Mouse (Mus musculus): ENCODE measurements at regions not wholly inside any gene's neighbourhood (a gene's known extent, or its start where the extent isn't known, plus 50 kb on each side); places are given as distances from the start of the nearest gene placed in this dataset.

DNA sequence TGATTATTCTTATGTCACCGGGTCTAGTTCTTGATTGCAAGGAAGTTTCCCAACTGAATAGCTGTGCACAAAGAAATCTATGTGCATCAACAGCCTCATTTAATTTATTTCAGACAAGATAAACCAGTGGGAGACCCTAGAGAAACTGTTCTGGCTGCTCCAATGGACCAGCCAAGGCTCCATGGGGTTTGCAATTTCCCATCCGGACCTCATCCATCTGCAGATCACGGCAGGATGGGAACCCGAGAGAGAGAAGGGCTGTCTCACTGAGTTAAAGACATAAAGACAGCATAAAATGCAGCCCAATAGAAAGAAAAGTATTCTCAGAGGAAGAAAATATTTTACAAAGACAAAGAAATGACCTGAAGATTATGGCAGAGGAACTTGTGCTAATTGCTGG, 458.5 kb upstream of the Cdh10 start:
- Histone ChIP-seq H3K4me2 (replicated peaks) (no peak overlapping the region), H3K9me3 (no peaks in the 10 kb centered on the region), H3K9ac (replicated peaks) (no peak overlapping the region), H3K36me3 (no peaks in the 10 kb centered on the region), H3K4me1 (no peaks in the 10 kb centered on the region), H3K27ac (replicated peaks) (no peak overlapping the region), H3K4me3 (no peak overlapping the region), H3K27me3 (no peaks in the 10 kb centered on the region)
- no peak for ATAC-seq (replicated peaks)
- 87% methylated on average over 4 of the region's 4 CpGs for WGBS

DNA sequence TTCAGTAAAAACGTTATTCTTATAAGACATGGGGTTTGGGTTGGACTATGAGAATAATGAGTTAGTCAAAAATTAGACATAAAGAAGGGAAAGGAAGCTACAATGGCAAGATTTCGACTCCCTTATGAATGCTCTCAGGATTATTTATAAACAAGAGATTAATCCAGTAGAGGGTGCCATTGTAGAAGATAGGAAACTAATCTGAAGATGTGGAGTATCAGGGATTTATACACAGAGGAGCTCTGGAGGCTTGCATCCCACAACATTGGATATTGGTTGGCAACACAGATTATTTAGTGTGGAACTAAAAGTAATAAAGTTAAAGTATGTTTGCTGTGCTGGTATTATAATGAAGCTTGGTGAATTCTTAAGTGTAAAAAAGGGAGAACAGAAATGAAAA, 419.0 kb upstream of the Cdh10 start:
- 54% methylated on average over 2 of the region's 2 CpGs for WGBS
- no peak for ATAC-seq (replicated peaks)
- H3K4me2 ChIP-seq (replicated peaks): no peak overlapping the region

DNA sequence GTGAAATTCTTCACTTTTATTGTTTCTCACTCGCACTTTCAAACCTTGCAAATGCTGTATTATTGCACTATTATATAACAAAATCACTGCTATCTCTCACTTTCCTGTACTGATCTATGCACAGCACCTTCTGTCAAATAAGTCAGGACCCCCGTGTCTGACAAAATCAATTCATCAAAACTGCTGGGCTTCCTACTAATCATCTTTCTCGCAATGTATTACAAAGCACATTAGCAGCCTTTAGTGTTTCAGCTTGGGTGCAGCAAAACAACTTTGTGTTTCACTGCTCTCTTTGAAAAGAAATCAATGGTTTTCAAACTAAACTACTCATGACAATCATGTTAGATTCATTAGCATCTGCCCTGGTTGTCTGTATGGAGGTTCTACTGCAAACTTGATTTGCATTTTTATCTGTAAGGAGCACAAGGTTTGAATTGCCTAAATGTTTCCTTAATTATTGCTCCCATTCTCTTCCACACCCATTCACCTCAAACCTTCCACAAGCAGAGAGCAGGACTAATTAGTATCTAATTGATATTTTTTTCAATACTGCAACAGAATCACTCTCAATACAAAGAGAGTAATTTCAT, 418.4 kb upstream of the Cdh10 start:
- no peak overlapping the region for H3K9ac ChIP-seq (replicated peaks)
- no peak overlapping the region for H3K4me3 ChIP-seq
- 21% methylated on average over 3 of the region's 3 CpGs for WGBS
- peaks cover 6% of the 10 kb centered on the region for H3K4me1 ChIP-seq
- no peaks in the 10 kb centered on the region for H3K9me3 ChIP-seq
- H3K27ac ChIP-seq (replicated peaks): no peak overlapping the region
- H3K36me3 ChIP-seq: no peaks in the 10 kb centered on the region
- H3K27me3 ChIP-seq: no peaks in the 10 kb centered on the region
- H3K4me2 ChIP-seq (replicated peaks): no peak overlapping the region
- ATAC-seq (replicated peaks): peak; percentile 53; the same call in 1 of the 2 replicates

More for the DNA sequence above, 419.0 kb upstream of the Cdh10 start:
- no peaks in the 10 kb centered on the region for H3K36me3 ChIP-seq
- H3K4me3 ChIP-seq: no peak overlapping the region
- H3K9me3 ChIP-seq: no peaks in the 10 kb centered on the region
- H3K27ac ChIP-seq (replicated peaks): no peak overlapping the region
- H3K27me3 ChIP-seq: no peaks in the 10 kb centered on the region
- peaks cover 6% of the 10 kb centered on the region for H3K4me1 ChIP-seq
- no peak overlapping the region for H3K9ac ChIP-seq (replicated peaks)

DNA sequence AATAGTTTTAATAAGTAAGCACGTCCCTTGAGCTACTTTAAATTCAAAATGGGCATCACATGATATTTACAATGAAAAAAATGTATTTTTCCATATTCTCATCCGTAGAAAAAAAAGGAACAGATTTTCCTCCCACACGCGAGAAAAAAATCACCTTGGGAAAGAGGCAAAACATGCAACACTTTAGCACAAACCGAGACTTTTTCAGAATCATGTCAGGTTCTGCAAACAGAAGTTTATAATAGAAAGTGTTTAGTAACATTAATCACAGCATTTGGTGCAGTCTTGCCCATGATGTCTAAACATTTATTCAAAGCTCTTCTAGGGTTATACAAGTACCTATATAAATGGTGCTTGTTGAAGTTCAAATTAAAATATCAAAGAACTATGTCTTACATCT, 386.0 kb upstream of the Cdh10 start:
- Histone ChIP-seq H3K4me1 (no peaks in the 10 kb centered on the region), H3K9ac (replicated peaks) (no peak overlapping the region), H3K4me2 (replicated peaks) (no peak overlapping the region), H3K36me3 (no peaks in the 10 kb centered on the region), H3K27ac (replicated peaks) (no peak overlapping the region), H3K4me3 (no peak overlapping the region), H3K27me3 (no peaks in the 10 kb centered on the region), H3K9me3 (no peaks in the 10 kb centered on the region)
- 88% methylated on average over 5 of the region's 5 CpGs for WGBS
- no peak for ATAC-seq (replicated peaks)

DNA sequence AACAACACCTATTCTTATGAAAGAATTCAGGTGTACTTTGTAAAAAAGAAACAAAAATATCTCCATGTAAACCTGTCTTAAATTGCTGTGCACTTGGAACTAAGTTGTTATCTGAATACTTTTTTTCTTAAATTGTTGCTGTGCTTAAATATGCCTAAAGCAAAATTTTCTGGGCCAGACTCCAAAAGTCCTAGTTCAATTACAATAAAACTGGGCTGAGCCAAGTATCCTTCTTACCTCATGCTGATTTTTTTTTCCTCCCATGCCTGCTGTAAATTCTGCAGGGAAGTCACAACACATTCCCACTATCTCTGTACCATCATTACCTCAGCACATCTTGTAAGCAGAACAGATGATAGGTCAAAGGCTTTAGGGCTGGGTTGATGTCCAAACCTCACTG, 364.9 kb upstream of the Cdh10 start:
- no peak for ATAC-seq (replicated peaks)
- Histone ChIP-seq H3K36me3 (no peaks in the 10 kb centered on the region), H3K9me3 (no peaks in the 10 kb centered on the region), H3K4me3 (no peak overlapping the region), H3K27ac (replicated peaks) (no peak overlapping the region), H3K9ac (replicated peaks) (no peak overlapping the region), H3K4me1 (no peaks in the 10 kb centered on the region), H3K27me3 (no peaks in the 10 kb centered on the region), H3K4me2 (replicated peaks) (no peak overlapping the region)

DNA sequence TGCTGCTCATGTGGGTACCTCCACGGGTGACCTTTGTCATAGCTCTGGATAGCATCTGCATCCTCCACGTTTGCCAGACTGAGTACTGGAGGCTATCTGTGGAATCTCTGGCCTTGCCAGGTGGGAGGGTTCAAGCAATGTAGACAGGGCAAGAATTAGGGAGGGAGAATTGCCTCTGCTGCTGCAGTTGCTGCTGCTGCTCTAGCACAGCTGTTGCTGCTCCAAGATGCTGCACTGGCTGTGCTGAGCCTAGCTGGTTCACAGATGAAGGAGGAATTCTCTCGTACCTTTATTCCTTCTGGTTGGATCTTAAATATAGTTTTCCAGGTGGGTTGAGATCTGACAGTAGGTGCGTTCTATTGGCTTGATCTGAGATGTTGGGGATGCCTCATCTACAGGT, 336.4 kb upstream of the Cdh10 start:
- H3K27me3 ChIP-seq: no peaks in the 10 kb centered on the region
- no peak overlapping the region for H3K4me3 ChIP-seq
- H3K27ac ChIP-seq (replicated peaks): no peak overlapping the region
- ATAC-seq (replicated peaks): no peak
- H3K36me3 ChIP-seq: no peaks in the 10 kb centered on the region
- 81% methylated on average over 4 of the region's 4 CpGs for whole genome bisulfite sequencing
- no peaks in the 10 kb centered on the region for H3K9me3 ChIP-seq
- H3K9ac ChIP-seq (replicated peaks): no peak overlapping the region
- no peak overlapping the region for H3K4me2 ChIP-seq (replicated peaks)
- H3K4me1 ChIP-seq: no peaks in the 10 kb centered on the region

DNA sequence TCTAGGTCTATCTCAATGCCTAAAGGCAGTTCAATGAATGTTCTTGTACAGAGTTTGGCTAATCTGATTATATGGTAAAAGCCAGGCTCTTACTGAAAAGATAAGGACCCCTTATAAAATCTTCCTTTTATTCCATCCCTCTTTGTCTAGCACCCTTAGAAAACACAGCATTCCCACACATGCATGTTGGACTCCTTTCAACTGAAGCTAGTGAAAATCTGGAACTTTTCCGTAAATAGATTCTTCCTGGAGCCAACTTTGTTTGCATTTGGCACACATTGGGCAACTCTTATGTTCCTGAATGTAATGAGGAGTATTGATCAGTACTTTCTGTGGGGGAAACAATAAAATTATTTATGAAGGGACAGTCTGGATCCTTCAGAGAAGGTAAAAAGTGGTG, 307.1 kb upstream of the Cdh10 start:
- H3K9ac ChIP-seq (replicated peaks): no peak overlapping the region
- H3K4me3 ChIP-seq: no peak overlapping the region
- H3K27me3 ChIP-seq: no peaks in the 10 kb centered on the region
- H3K9me3 ChIP-seq: no peaks in the 10 kb centered on the region
- H3K4me2 ChIP-seq (replicated peaks): no peak overlapping the region
- no peak overlapping the region for H3K27ac ChIP-seq (replicated peaks)
- no peaks in the 10 kb centered on the region for H3K4me1 ChIP-seq
- H3K36me3 ChIP-seq: no peaks in the 10 kb centered on the region
- WGBS: 56% methylated on average over 1 of the region's 1 CpGs
- no peak for ATAC-seq (replicated peaks)

DNA sequence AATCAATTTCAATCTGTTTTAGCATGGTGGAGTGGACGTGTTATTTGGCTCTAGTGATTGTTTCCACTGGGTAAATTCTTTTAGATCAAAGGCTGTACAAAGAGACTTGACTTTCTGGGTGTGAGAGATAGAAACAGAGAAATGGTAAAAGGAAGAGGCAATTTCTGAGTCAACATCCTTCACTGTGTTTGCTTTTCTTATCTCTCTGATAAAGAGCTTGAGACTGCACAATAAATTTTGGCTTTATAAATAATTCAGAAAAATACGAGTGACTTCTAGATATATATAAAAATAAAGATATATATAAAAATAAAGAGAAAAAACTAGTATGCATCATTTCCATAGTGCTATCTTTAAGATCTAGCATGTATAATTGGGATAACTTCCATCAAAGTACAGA, 301.0 kb upstream of the Cdh10 start:
- 73% methylated on average over 2 of the region's 2 CpGs for WGBS
- ATAC-seq (replicated peaks): no peak
- no peak overlapping the region for H3K4me3 ChIP-seq
- H3K4me1 ChIP-seq: no peaks in the 10 kb centered on the region
- H3K9me3 ChIP-seq: no peaks in the 10 kb centered on the region
- H3K27me3 ChIP-seq: no peaks in the 10 kb centered on the region
- H3K9ac ChIP-seq (replicated peaks): no peak overlapping the region
- H3K36me3 ChIP-seq: no peaks in the 10 kb centered on the region
- H3K4me2 ChIP-seq (replicated peaks): no peak overlapping the region
- no peak overlapping the region for H3K27ac ChIP-seq (replicated peaks)

DNA sequence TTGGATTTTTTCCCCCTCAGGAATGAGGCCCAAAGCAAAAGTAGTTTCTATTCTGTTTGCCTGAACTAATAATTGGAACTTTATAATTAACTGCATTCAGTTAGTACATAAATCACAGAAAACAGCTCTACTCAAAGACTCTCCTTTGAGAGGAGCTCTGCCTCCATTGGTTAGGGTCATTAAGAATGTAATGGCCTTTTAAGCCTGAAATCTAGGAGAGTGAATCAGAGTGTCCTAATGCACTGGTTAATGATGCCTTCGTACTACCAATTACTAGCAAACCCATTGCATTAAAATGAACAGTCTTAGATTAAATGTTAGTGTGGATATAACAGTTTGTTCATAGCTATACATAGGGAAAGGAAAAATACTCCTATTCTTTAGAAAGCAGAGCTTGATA, 262.3 kb upstream of the Cdh10 start:
- no peak overlapping the region for H3K4me2 ChIP-seq (replicated peaks)
- H3K4me1 ChIP-seq: no peaks in the 10 kb centered on the region
- no peak overlapping the region for H3K9ac ChIP-seq (replicated peaks)
- H3K9me3 ChIP-seq: no peaks in the 10 kb centered on the region
- no peak overlapping the region for H3K27ac ChIP-seq (replicated peaks)
- no peak overlapping the region for H3K4me3 ChIP-seq
- H3K27me3 ChIP-seq: no peaks in the 10 kb centered on the region
- H3K36me3 ChIP-seq: no peaks in the 10 kb centered on the region
- WGBS: 32% methylated on average over 1 of the region's 1 CpGs
- no peak for ATAC-seq (replicated peaks)

All from forebrain, embryonic 15.5 days (tissue).